In genomic region chr15:11041229-11041628, GRCm38 (mm10) we compare ENCODE assay signal across 22 mouse cellular contexts. TPM values are rescaled to one million over a fixed set of nuclear protein-coding genes. Genes with fewer than 3 reads are reported as not detected.
A peak's percentile ranks its signal among the peaks of the same experiment; 100 is the strongest.
DNase-seq lines count a peak whose midpoint lies in the region; TF ChIP-seq lines count a peak whose summit lies in the region.
"Had no signal": no experiment of that assay in that cellular context is flagged by ENCODE, and none has a peak within 500 bp of the region (broad histone marks: within the 10 kb centered on the region; RNA-seq: fewer than 3 reads in every experiment).

No protein-coding gene starts in this region.

- dilution Hi-C loops in CH12.LX (cut with MboI; ENCODE audit: extremely low pct_ligation_motif_present, extremely low pct_unique_long_range_greater_than_20kb, low sequenced_read_pairs) = no loop called here

- no peak overlapping the region for H3K4me3 ChIP-seq in CH12.LX (replicated peaks in 1 of 3; ENCODE audit: low read depth in 2 of 3, low read length in 2 of 3, poor library complexity in 1 of 3)

- no peak overlapping the region for H3K4me2 ChIP-seq in CH12.LX (ENCODE audit: insufficient read depth, low read depth, poor library complexity, severe bottlenecking)

- no peaks in the 10 kb centered on the region for H3K9me3 ChIP-seq in CH12.LX (replicated peaks; ENCODE audit: low read length)
- H3K9me3 ChIP-seq: G1E had no signal

- TF ChIP-seq EP300 in CH12.LX (IDR thresholded peaks at IDR 0.05; ENCODE audit: low read length) = peak; percentile 64; the same call in 1 of the 2 replicates

- in situ Hi-C loops in CH12.LX (cut with MboI; ENCODE audit: low pct_ligation_motif_present, low pct_unique_long_range_greater_than_20kb, low sequenced_read_pairs) = no loop called here

- no peak for TF ChIP-seq POLR2A in CH12.LX (IDR thresholded peaks at IDR 0.05; ENCODE audit: low read depth, low read length)

- no peak overlapping the region for H3K9ac ChIP-seq in CH12.LX (ENCODE audit: insufficient read depth, low read depth)

- H3K36me3 ChIP-seq in CH12.LX (replicated peaks in 1 of 2; ENCODE audit: control insufficient read depth in 1 of 2, insufficient read depth in 1 of 2, low read length in 1 of 2) = no peaks in the 10 kb centered on the region
- H3K36me3 ChIP-seq: G1E had no signal

- no peak overlapping the region for H3K27ac ChIP-seq in CH12.LX (ENCODE audit: insufficient read depth, low read depth)

- peaks cover 11 to 12% of the 10 kb centered on the region in 2 experiments; a peak in 2 of 4 replicates for H3K4me1 ChIP-seq in CH12.LX (ENCODE audit: control insufficient read depth in 1 of 2, insufficient read depth in 2 of 2)

- no peak for TF ChIP-seq CTCF in CH12.LX (conservative IDR thresholded peaks at IDR 0.05 in 1 of 2, IDR thresholded peaks at IDR 0.05 in 1 of 2; ENCODE audit: low read depth in 2 of 2, low read length in 2 of 2)

- no peaks in the 10 kb centered on the region for H3K27me3 ChIP-seq in CH12.LX (replicated peaks)

- peak; percentile 21 for DNase-seq in CH12.LX (ENCODE audit: extremely low read depth)
- no peak for DNase-seq in ovary, adult 18-20 months (ENCODE audit: low spot score)
- DNase-seq: adrenal gland, adult 2 months; adrenal gland, adult 8-10 months; adrenal gland, postnatal 10 days; adrenal gland, postnatal 14 days; adrenal gland, postnatal 25 days; adrenal gland, postnatal 36 days; B cell, adult 2 months; cerebellum, adult 11 months; cerebellum, adult 11-12 months; cerebellum, adult 18-20 months; cerebellum, adult 2 months; cerebellum, adult 8-10 months had no signal

- no peak for TF ChIP-seq RAD21 in CH12.LX (IDR thresholded peaks at IDR 0.05; ENCODE audit: low read depth, low read length)

- H3K79me2 ChIP-seq in CH12.LX (replicated peaks; ENCODE audit: control insufficient read depth, extremely low read depth, insufficient read depth, poor library complexity, severe bottlenecking) = no peaks in the 10 kb centered on the region

TF ChIP-seq in CH12.LX, 34 proteins besides CTCF, POLR2A, EP300 and RAD21:
- TF ChIP-seq ZNF384 (IDR thresholded peaks at IDR 0.05; ENCODE audit: low read depth, low read length) (peak; percentile 68), BHLHE40 (IDR thresholded peaks at IDR 0.05; ENCODE audit: low read depth, low read length) (no peak), ZMIZ1 (IDR thresholded peaks at IDR 0.05; ENCODE audit: low read depth, low read length) (no peak), CHD1 (IDR thresholded peaks at IDR 0.05; ENCODE audit: low read depth, low read length) (no peak), KAT2A (IDR thresholded peaks at IDR 0.05; ENCODE audit: insufficient replicate concordance, low read length) (no peak), E2F4 (IDR thresholded peaks at IDR 0.05; ENCODE audit: insufficient replicate concordance, low read depth, low read length) (no peak), TCF12 (IDR thresholded peaks at IDR 0.05; ENCODE audit: low read depth, low read length) (no peak), HCFC1 (IDR thresholded peaks at IDR 0.05; ENCODE audit: low read depth, low read length) (no peak), MAFK (IDR thresholded peaks at IDR 0.05; ENCODE audit: insufficient replicate concordance, low read length) (no peak), JUND (conservative IDR thresholded peaks at IDR 0.05; ENCODE audit: low read depth, low read length) (peak; percentile 65), USF2 (conservative IDR thresholded peaks at IDR 0.05; ENCODE audit: low read depth, low read length) (no peak), JUN (IDR thresholded peaks at IDR 0.05; ENCODE audit: insufficient read depth, low read depth, low read length) (peak; percentile 61; the same call in 1 of the 2 replicates), IRF4 (IDR thresholded peaks at IDR 0.05; ENCODE audit: low read depth, low read length) (peak; percentile 88), ETS1 (conservative IDR thresholded peaks at IDR 0.05; ENCODE audit: low read depth, low read length) (0 out of 2 replicates have a peak, but pooled peaks have one; percentile 42), MEF2A (IDR thresholded peaks at IDR 0.05; ENCODE audit: borderline replicate concordance, low read depth, low read length) (peak; percentile 84; the same call in 1 of the 2 replicates), PAX5 (IDR thresholded peaks at IDR 0.05; ENCODE audit: low read length) (no peak), MYC (IDR thresholded peaks at IDR 0.05; ENCODE audit: low read depth, low read length) (no peak)

RNA-seq across cellular contexts. Expression of gene Rxfp3, which starts 3.4 kb away (rescaled TPM):
- total RNA-seq in CH12.LX (2012; rRNA removed) = not detected in 2 replicates
- total RNA-seq in CH12.LX (2014; rRNA removed) = not detected in 2 replicates
- polyA plus RNA-seq in CH12.LX (2012; ENCODE audit: insufficient read length, low read depth) = not detected in 2 replicates
- total RNA-seq: adrenal gland, adult 18-20 months; adrenal gland, adult 2 months; adrenal gland, postnatal 10 days; adrenal gland, postnatal 14 days; adrenal gland, postnatal 25 days; adrenal gland, postnatal 36 days; G1E; MEL had no signal
- polyA plus RNA-seq: activated CD4-positive, CD25-positive, alpha-beta regulatory T cell, adult 4 months; adrenal gland, adult 2 months; CD4-positive, CD25-positive, alpha-beta regulatory T cell, adult 4 months; G1E; Patski had no signal

RNA-seq across cellular contexts. Expression of gene Adamts12, which starts 23.4 kb away (rescaled TPM):
- total RNA-seq in CH12.LX (2012; rRNA removed) = 0.04 TPM in 1 of 2 replicates, not detected in the other
- 0.04 and 0.12 TPM in 2 replicates for total RNA-seq in CH12.LX (2014; rRNA removed)
- 0.03 TPM in 2 replicates for polyA plus RNA-seq in CH12.LX (2012; ENCODE audit: insufficient read length, low read depth)
- total RNA-seq: MEL had no signal
- polyA plus RNA-seq: G1E had no signal

RNA-seq across cellular contexts. Expression of gene Slc45a2, which starts 40.7 kb away (rescaled TPM):
- total RNA-seq in CH12.LX (2012; rRNA removed) (not detected in 2 replicates), CH12.LX (2014; rRNA removed) (not detected in 2 replicates)
- polyA plus RNA-seq in CH12.LX (2012; ENCODE audit: insufficient read length, low read depth) = not detected in 2 replicates
- total RNA-seq: adrenal gland, adult 18-20 months; adrenal gland, adult 2 months; adrenal gland, adult 8-10 months; adrenal gland, postnatal 10 days; adrenal gland, postnatal 14 days; adrenal gland, postnatal 25 days; adrenal gland, postnatal 36 days; adrenal gland, postnatal 4 days; MEL had no signal
- polyA plus RNA-seq: activated CD4-positive, CD25-positive, alpha-beta regulatory T cell, adult 4 months; C2C12; CD4-positive, CD25-positive, alpha-beta regulatory T cell, adult 4 months; G1E; Patski had no signal

RNA-seq across cellular contexts. Expression of gene Amacr, which starts 59.7 kb away (rescaled TPM):
- 14.1 and 15.7 TPM in 2 replicates for total RNA-seq in CH12.LX (2012; rRNA removed)
- 34.0 and 43.0 TPM in 2 replicates for total RNA-seq in CH12.LX (2014; rRNA removed)
- 25.9 and 29.6 TPM in 2 replicates for polyA plus RNA-seq in CH12.LX (2012; ENCODE audit: insufficient read length, low read depth)
- total RNA-seq: MEL had no signal
